Mouse (Mus musculus): ENCODE data around the gene Rilpl1.
"Not testable (repeated sequence)": the region's sequence is repeated elsewhere in the genome, so short reads cannot be mapped to it uniquely, and the experiment has no call there.

Gene Rilpl1

DNA sequence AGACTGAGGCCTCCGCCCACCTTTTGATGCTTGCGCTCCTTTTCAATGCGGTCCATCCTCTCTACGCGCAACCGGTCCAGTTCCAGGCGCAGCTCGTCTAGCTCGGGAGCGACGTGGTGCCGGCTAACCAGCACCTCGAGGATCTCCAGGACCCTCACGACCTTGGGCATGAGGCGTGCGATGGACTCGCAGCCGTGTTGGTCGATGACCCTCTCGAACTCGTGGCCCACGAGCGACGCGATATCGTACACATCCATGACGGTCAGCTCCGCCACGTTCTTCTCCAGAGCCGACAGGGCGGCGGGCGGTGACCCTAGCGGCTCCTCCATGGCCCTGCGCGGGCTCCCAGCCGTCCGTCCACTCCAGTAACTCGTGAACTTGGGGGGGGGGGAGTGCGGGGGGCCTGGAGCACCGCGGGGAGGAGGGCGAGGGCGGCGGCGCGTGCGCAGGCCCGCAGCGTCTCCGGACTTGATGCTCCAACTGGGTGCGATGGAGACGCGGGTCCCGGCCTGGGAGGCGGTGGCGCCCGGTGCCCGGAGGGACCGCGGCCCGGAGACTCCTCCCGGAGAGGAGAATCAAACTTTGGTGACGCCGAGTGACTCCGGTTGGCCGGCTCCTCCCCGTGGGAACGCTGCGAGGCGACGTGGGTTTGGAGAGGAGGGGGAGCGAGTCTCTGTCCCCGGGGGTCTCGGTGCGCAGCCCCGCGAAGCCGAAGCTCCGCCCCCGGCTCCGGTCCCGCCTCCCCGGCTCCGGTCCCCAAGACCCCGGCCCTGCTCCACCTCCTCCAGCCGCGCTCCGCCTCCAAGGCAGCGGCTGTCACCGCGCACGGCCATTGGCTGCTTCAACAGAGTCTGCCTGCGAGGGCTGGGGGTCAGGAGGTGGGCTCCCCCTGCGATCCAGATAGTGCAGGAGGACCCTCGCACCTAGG lies at the start of gene Rilpl1:
Gene Rilpl1, minus strand, starts transcription at position 737 of the 928 bp plus-strand sequence.
- no peak for DNase-seq (ENCODE audit: extremely low read depth, low read depth)

DNA sequence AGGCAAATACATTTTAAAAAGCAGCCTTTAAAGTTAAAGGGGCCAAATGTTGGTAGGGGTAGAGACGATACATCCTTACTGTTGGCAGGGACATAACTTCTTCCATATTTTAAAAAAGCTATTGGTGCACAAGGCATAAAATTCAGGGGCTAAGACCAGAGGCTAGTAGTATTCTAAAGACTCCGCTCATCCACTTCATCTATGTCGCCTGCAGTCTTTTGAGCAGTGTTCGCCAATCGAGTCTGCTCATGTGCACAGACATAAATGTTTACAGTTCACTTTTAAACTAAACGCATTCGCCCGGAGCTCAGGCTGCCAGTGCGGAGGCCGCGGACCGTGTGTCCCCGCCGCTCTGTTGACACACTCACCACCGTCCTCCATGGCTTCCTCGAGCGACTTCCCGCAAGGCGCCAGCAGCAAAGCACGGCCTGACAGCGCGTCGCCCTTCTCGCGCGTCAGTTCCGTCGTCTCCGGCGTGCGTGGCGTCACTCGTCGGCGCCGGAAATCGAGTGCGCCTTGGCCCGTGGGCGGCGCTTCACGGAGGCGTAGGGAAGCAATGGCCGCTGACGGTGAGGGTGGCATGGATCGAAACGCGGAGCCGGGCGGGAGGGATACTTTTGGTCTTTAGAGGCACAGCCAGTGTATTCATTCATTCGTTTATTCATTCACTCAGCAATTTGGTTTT lies 47.6 kb upstream of the Rilpl1 start, which contains the start of the genes Eif2b1 and Gtf2h3:
Gene Eif2b1, minus strand, starts transcription at position 499 of the 685 bp plus-strand sequence.
Gene Gtf2h3, plus strand, starts transcription at position 508 of the 685 bp plus-strand sequence.
- DNase-seq (ENCODE audit: extremely low read depth, low read depth): peak; percentile 72

DNA sequence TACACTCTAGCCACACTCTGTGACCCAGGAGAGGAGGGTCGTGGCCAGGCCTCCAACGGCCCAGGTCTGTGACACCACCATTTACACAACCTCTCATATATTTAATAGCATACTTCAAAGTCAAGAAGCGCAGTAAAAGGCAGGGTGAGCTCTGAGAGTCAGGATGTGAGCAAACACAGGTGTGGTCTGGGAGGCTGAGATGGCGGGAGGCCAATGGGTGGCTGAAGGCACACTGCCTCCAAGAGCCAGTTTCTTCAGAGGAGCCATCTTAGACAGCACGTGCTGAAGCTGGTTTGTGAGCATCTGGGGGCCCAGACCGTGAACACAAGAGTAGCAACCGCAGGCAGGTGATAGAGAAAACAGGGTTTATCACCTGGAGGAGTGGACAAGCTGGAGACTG lies 44.3 kb upstream of the Rilpl1 start:
- DNase-seq (ENCODE audit: extremely low read depth, low read depth): no peak

DNA sequence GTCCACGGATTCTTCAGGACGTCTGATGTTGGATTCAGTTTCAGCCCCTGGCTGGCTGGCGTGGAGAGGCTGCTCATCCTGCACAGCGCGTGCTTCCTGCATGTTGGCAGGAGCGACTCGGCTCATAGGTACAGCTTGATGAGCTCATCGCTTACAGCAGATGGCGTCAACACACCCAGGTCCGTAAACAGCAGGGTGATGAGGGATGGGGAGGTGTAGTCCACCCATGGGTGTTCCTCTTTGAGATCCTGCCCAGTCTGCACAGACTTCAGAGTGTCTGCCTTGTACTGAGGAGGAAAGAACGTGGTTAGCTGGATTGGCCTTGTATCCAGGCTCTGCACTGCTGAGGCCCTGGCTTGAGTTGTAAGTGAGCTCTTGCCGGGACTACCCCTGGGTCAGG lies 39.9 kb upstream of the Rilpl1 start:
- DNase-seq (ENCODE audit: extremely low read depth, low read depth): no peak

DNA sequence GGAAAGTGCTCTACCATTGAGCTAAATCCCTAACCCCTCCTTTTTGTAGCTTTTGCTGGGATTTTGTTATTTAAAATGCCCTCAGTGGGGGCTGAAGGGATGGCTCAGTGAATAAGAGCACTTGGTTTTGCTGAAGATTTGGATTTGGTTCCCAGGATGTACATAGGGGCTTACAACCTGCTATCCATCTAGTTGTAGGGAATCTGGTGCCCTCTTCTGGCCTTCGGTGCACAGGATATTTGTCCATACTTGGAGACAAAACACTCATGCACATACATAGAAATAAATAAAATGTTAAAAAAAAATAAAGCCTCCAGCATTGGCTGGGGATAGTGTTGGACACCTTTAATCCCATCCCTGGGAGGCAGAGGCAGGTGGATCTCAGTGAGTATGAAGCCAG lies 24.0 kb upstream of the Rilpl1 start:
- no peak for DNase-seq (ENCODE audit: extremely low read depth, low read depth)

DNA sequence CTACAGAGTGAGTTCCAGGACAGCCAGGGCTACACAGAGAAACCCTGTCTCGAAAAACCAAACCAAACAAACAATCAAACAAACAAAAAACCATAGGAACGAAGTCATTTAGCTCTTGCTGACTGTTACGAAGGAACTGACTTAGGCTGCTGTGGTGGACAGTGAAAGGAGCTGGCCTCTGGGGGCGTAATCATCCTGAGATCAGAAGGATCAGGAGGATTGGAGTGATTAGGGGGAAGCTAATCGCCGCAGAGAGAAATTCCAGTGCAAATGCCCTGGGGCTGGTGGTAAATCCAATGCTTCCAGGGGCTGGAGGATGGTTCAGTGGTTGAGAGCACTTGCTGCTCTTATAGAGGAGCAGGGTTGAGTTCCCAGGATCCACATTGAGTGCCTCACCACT lies 22.4 kb upstream of the Rilpl1 start:
- DNase-seq (ENCODE audit: extremely low read depth, low read depth): no peak

DNA sequence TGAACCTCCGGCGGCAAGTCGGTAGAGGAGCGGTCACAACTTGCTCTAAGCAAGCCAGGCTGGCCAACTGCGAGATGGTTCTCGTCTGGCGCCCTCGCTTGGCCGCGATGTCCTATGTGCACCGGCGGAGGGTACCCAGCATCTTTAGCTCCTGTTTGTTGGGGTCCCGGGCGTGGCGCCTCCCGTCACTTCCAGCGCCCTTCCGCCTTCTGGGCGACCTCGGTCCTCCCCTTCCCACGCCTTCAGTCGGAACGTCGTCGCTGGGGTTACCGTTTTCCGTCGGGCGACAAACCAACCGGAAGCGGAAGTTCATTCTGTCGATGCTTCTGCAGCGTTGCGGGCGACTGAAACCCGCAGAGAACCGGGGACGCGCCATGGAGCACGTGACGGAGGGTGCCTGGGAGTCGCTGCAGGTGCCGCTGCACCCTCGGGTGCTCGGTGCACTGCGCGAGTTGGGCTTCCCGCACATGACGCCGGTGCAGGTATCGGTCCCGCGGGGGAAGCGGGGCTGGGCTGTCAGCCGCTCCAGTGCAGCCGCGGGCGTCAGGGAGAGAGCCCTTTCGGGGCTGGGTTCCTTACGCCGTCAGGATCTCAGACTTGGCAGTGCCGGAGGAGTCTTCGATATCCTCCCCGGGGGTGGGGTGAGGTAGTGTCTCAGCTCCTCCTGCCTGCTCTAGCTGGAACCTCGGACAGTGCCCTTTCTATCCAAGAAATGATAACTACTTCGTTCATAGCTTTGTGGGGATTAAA lies 21.5 kb upstream of the Rilpl1 start, which contains the start of gene Ddx55:
Gene Ddx55, plus strand, starts transcription at position 307 of the 750 bp plus-strand sequence.
- peak; percentile 88 for DNase-seq (ENCODE audit: extremely low read depth, low read depth)

DNA sequence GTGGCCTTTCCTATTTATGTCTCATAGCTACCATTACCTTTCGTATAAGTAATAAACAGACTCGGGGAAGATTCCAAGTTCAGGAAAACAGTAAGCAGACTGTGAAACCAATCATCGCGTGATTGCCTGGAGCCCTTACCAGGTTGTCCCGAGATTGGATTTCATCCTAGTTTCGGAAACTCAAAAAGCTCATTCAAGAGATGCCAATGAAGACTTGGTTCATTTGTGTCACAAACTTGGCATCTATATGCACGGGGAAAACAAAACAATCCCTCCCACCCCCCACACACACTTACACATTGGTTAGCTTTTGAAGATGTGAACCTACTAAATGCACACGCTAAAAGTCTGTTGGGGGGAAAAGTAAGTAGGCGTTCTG lies 20.9 kb upstream of the Rilpl1 start:
- no peak for DNase-seq (ENCODE audit: extremely low read depth, low read depth)

DNA sequence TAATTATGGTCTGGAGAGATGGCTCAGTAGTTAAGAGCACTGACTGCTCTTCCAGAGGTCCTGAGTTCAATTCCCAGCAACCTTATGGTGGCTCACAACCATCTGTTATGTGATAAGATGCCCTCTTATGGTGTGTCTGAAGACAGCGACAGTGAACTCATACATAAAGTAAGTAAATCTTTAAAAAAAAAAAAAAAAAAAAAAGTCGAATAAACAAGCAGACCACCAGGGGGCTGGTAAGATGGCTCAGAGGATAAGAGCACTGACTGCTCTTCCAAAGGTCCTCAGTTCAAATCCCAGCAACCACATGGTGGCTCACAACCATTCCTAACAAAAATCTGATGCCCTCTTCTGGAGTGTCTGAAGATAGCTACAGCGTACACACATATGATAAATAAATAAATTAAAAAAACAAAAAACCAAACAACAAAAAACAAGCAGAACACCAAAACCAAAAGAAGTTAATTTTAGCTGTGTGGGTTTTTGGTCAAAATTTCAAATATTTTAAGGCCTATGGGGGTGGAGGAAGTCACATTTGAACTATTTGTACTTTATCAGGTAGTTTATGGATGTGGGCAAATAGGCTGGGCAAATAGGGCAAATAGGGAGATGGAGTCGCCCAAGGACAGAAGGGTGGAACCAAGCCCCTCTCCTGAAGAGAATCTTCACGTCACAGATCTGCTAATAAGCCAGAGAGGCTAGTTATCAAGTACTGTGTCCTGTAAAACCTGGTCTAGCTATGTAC lies 20.3 kb upstream of the Rilpl1 start:
- DNase-seq (ENCODE audit: extremely low read depth, low read depth): not testable (repeated sequence)

DNA sequence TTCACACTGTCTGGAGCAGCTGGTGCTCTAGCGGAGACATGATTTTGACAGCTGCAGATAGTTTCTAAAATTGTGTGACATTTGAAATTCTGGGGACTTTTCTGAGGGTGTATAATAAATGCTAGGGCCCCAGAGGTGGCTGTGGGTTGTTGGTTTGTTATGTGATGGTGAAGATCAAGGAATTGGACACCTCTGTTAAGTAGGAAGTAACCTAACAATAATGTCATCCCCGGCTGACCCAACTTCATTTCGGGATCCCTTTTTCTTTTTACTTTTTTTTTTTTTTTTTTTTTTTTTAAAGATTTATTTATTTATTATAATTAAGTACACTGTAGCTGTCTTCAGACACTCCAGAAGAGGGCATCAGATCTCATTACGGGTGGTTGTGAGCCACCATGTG lies 19.5 kb upstream of the Rilpl1 start:
- not testable (repeated sequence) for DNase-seq (ENCODE audit: extremely low read depth, low read depth)

DNA sequence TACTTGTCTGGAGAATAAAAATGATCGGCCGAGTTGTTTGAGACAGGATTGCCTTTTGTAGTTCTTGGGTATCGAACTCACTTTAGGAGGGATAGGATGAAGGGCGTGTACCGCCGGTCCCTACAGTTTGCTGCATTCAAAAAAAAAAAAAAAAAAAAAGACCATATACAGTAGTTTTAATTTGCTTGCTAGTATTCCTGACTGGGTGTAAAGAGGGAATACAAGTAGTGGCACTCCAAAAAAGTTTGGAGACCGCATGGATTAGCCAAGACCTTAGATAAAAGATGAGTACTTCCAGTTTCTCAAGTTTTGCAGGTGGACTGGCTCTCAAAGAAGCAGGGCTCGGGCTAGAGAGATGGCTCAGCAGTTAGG lies 10.4 kb upstream of the Rilpl1 start:
- DNase-seq (ENCODE audit: extremely low read depth, low read depth): no peak

DNA sequence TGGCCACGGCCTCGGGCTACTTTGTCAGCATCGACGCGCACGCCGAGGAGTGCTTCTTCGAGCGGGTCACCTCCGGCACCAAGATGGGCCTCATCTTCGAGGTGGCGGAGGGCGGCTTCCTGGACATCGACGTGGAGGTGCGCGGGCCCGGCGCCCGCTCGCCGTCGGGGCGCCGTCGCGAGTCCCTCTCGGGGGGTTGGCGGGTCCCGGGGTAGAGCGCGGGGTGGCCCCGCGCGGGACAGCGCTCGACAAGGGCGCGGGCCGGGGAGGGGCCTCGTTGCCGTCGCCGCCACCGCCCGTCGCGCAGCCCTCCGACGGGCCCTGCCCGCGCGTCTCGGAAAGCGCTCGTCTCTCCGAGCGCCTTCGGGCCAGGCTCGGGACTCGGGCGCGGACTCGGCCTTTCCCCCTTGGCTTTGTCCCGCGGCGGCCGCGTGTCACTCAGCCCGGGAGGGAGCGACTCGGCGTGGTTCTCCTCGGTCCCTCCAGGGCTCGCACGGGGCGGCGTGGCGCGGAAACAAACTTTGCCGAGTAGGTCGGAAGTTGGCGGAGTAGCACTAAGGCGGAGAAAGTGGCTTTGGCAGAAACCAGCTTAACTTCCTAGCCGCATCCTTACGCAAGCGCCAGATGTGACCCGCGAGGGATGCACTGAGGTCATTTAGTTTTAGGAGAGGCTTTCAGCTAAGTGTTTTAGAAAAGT lies 9.9 kb upstream of the Rilpl1 start:
- no peak for DNase-seq (ENCODE audit: extremely low read depth, low read depth)

DNA sequence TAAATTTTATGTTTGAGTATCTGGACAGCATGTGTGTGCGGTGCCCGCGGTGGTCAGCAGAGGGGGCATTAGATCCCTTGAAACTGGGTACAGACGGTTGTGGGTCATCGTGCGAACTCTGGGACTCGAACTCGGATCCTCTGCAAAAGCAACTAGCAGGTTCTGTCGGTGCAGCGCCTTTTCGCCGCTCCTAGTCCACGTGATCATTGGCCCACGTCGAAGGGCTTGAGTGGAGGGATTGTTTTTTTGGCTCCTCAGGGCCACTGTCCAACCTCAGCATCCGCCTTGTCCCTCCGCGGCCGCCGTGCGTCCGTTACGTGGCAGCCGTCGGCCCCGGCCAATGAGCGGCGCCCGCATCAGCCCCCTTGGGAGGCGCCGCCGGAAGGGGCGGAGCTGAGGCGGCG lies 9.2 kb upstream of the Rilpl1 start, which contains the start of gene Tmed2:
Gene Tmed2, plus strand, starts transcription at position 313 of the 404 bp plus-strand sequence.
- peak; percentile 93 for DNase-seq (ENCODE audit: extremely low read depth, low read depth)

DNA sequence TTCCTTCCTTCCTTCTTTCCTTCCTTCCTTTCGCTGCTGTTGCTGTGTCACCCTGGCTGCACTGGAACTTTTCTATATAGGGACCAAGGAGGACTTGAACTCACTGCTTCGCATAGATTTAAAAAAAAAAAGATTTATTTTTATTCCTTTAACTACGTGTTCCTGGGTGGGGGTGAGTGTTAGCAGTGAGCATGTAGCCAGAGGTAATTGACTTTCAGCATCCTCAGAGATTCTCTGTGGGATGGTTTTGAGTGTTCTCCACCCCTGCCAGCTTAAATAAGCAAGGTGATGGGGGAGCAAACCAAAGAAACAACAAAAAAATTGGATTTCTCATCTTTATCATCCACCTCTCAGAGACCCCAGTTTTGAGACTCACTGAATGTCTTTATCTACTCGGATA lies 8.7 kb upstream of the Rilpl1 start:
- no peak for DNase-seq (ENCODE audit: extremely low read depth, low read depth)

DNA sequence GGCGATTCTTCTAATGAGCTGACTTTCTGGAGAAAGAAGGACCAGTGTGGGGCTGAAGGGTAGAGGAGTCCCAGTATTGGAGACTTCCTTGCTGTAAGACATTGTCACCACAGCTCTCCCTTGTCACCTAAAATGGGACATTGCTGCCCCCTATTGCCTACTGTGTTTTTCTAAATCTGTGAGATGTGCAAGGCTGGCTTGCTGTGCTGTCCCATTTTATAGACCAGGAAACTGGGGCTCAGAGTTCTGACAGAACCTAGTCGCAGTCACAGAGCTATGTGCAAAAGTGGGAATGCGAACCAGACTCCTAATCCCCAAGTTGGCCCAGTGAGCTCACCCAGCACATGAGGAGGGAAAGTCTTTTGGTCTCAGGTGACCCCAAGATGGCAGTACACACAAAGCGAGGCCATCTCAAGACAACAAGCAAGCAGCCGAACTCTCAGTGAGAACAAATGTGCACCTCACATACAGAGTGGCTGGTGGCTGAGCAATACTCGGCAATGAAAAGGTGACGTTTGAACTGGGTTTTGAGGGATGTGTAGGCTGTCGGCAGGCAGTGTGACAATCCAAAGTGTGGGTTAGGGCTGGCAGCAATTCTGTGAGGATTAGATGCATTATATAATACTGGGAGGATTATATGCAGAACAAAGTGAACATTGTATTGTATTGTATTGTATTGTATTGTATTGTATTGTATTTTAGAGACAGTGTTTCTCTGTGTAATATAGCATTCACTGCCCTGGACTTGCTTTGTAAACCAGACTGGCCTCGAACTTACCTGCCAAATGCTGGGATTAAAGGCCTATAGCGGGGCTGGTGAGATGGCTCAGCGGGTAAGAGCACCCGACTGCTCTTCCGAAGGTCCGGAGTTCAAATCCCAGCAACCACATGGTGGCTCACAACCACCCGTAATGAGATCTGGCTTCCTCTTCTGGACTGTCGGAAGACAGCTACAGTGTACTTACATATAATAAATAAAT lies 7.9 kb upstream of the Rilpl1 start:
- DNase-seq (ENCODE audit: extremely low read depth, low read depth): peak; percentile 63

DNA sequence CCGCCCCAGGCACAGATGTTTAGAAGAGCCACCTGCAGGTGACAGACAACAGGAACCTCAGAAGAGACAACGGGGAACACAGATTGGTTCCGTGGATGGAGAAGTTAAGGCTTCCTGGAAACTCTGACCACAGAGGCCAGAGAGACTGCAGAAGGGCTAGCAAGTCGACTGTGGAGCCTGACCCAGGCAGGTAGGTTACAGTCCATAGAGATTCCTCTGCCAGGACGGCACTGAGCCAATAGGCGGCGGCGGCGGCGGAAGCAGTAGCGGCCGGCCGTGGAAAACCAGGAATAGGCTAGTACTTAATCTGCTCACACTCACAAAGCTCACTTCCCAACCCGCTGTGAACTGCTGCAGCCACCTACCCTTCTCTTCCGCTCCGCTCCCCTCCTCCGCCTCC lies 5.6 kb upstream of the Rilpl1 start:
- DNase-seq (ENCODE audit: extremely low read depth, low read depth): no peak

DNA sequence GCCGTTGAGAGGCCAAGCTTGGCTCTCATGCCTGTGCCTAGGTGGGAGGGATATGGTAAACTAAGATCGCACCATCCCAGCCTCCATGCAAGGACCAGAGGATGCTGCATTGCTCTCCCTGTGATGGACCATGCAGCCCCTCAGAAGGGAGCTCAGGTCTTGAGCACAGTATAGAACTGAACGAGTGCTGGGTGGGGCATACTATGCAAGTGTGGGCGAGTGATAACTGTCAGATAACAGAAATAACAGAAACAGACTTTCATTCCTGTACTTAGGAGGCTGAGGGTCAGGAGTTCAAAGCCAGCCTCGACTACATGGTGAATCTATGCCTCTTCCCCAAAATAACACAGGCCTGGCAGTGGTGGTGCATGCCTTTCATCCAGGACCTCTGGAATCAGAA lies 3.8 kb upstream of the Rilpl1 start:
- DNase-seq (ENCODE audit: extremely low read depth, low read depth): no peak

DNA sequence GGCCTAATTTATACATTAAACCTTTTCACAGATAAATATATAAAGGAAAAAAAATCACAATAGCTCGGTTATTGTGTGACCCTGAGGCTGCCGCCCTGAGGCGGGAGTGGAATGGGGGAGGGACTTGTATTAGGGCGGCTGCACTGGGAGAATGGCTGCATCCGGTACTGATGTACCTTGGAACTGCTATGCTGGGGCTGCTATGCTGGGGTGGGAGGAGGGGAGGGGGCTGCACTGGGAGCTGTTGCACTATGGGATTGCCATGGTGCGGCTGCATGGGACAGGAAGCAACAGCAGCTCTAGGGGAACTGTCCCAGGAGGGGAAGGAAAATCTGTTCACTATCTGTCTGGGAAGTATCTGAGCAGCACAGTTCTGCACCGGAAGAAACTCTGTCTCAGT lies 1.3 kb upstream of the Rilpl1 start:
- no peak for DNase-seq (ENCODE audit: extremely low read depth, low read depth)

DNA sequence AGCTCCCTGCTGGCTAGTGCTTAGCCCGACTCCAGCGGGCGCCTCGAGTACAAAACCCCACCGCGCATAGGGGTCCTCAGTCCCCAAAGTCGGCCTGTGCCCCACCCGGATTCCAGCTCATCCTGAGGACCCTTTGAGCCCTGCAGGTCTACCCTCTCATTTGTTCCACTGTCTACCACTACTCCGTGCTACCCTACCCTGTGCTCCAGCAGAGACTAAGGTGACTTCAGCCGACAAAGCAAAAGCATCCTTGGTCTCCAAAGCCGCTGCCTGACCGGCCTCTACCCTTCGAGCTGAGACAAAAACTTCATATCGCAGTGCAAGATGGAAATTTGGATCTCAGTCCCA lies 366 bp upstream of the Rilpl1 start:
- no peak for DNase-seq (ENCODE audit: extremely low read depth, low read depth)

All from MEL-GATA-1-ER (cell line).